Mouse (Mus musculus) CD4-positive, CD25-positive, alpha-beta regulatory T cell, adult 4 months (primary cell): ENCODE results near the gene Gkn2. TPM values are rescaled to one million over a fixed set of nuclear protein-coding genes. Genes with fewer than 3 reads are reported as not detected.

Experiments
- ATAC-seq: one replicate; pipeline ENCODE4 v1.8.0; 2017
- polyA plus RNA-seq, 2 experiments: library from polyadenylated mRNA; unstranded; fragments of 100-300 nt; shearing (Covaris generic); gene quantifications; one replicate each; pipeline ENCODE4 v1.2.1; 2017

Gene Gkn2
- polyA plus RNA-seq, 2 experiments from 2014 or later, result not detected

DNA sequence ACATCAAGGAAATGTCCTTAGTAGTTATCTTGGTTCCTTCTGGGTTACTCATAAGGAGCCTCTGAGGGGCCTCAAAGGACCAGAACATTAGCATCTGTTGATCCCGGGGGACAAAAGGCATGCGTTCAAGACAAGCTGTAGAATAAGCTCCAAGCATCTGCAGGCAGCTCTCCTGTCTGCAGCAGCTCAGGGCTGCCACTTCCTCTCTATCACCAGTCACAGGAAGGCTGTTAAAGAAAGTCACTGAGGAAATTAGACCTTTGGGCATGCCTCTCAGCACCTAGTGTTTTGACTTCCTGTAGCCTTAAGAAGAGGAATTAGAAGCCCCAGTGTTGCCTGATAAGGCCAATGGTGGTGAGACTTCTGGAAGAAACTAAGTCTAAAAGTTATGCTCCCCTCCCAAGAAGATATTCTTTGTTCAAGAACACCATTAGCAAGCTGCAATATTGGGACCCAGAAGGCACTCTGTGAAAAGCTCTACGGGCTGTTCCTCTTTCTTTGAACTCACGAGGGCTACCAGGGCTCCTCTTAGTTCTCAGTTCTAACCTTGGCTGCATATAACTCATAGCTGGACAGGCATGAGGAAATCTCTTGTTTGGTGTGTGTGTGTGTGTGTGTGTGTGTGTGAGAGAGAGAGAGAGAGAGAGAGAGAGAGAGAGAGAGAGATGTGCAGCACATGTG is 26.9 kb downstream of the Gkn2 start:
- ATAC-seq, result peak; percentile 90

DNA sequence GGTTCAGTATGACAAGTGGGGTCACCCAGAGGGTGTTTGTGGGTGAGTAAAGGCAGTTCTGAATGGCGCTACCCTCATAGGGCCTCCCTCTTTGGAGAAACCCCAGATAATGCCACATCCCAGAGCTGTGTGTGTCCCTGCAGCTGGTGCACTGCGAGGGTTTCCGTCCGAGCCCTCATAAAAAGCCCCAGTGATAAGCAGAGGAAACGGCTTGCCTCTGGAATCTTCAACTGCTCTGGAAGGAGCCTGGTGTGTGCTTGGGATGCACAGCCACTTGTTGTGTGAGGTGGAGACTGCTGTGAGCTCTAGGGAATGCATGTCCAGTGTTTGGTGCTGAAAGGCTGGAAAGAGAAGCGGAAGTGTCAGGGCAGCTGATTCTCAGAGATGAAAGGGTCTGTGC is 28.3 kb downstream of the Gkn2 start:
- ATAC-seq, result no peak

DNA sequence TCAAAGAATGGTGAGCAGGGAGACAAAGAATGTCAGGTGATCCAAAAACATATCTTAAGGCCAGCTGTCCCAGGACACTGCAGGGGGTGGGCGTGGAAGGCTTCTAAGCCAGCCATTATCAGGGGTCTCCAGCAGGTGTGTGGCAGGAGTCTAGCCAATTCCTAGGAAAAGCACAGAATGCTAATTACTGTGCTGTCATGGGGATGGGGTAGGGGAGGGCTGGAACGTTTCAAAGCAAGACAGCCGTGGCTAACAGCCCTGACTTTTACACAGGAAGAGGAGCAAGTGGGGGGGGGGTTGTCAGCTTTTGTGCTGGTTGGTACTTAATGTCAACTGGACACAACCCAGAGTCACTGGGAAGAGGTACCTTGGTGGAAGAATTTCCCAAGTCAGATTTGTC is 38.9 kb downstream of the Gkn2 start:
- no peak for ATAC-seq

DNA sequence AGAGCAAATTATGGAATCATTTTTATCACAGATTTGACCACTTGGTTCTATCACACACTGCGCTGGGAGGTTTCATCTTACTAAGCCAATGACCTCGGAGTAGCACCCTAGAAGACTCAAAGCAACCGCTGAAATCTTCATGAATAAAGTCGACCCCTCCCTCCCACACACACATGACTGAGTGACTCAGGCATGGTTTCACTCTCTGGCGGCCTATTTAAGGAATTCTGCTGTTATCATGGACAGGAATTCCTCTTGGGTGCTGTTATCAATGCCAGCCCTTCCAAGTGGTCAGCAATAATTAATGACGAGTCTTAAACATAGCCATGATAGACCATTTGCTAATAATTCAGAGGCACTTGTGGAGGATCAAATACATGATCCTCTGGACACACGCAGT is 49.1 kb downstream of the Gkn2 start:
- no peak for ATAC-seq

DNA sequence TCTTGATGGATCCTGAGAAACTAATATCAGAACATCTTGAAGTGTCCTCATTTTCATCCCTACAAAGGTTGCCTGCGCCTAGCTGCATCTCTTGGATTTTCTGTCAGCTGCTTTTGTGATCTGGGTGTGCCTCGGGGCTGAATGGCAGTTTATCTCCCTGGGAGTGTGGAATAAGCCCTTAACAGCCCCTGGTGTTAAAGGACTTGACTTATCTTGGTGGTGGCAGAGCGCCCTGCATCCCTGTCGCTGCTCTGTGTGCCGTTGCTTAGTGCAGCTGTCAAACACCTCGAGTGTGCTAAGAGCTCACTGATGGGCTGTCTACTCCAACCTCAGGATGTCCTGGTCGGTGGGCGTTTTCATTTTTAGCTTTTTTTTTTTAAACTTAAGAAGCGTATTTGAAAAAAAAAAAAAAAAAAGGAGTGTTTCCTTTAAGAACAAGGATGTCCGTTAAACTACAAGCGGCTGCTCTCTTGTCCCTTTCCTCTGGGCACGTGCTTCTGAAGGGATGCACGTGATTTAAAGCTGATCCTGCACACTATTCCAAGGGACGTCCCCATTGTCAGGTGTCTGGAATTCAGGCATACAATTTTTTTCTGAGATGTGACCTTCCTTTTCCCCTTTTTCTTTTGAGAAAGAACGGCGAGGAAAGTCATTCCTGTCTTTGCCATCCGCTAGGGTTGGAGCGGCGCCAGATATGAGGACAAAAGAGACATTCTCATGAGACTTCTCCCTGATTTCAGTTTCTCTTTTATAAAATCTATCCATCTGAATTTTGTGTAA is 51.1 kb downstream of the Gkn2 start:
- no peak for ATAC-seq

GRCm38 (mm10) chr6:87426954-87427353 is 53.8 kb downstream of the Gkn2 start:
- ATAC-seq, result no peak

DNA sequence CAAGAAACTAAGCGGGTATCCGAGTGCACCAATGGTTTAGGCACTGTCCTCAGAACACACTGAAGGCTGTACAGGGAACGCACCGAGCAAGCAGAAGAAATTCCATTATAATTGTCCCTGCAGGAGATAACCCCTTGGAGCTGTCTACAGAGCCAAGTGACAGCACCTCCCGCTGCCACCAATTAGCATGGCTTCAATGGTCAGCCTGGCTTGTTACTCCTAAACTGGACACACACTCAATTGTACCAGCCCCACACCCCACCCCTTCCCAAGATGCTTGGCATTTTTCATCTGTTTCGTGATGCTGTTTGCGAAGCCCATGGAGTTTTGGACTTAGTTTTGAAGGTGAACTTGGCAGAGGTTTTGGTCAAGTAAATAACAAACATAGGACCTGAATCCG is 54.5 kb downstream of the Gkn2 start:
- no peak for ATAC-seq

- ATAC-seq, result no peak
These were observed 55.4 kb downstream of the Gkn2 start, which contains the start of gene Bmp10 for GRCm38 (mm10) chr6:87428487-87429044. Gene Bmp10, plus strand, starts transcription at chr6:87428994.

Other genes with a start within 250 kb of the Gkn2 start
- gene Antxr1, start 37.5 kb upstream of the Gkn2 start, polyA plus RNA-seq, result not detected
- gene Gkn1, start 22.4 kb upstream of the Gkn2 start, polyA plus RNA-seq, result not detected
- not detected for gene Gkn3, start 15.6 kb downstream of the Gkn2 start, polyA plus RNA-seq
- not detected for gene Bmp10, start 55.6 kb downstream of the Gkn2 start, polyA plus RNA-seq
- 100 to 1,000 TPM; 109 to 197 TPM for gene Arhgap25, start 159.9 kb downstream of the Gkn2 start, polyA plus RNA-seq
- gene Prokr1, start 217.4 kb downstream of the Gkn2 start, polyA plus RNA-seq, result under 1 TPM in 1 of 2 experiments, not detected in 1; 0.32 TPM